Mouse (Mus musculus) ES-E14 (cell line): Measurements from ENCODE around the gene Tlnrd1.

Experiments used
- CHD2 ChIP-seq: IDR thresholded peaks from 2 replicates; pipeline ENCODE4 v1.6.1; 2014; ENCODE audit warnings: mild to moderate bottlenecking, low read depth, low read length, inconsistent platforms
- HCFC1 ChIP-seq: IDR thresholded peaks from 2 replicates; pipeline ENCODE4 v1.6.1; 2012; ENCODE audit warnings: low read length, inconsistent platforms, borderline replicate concordance; ENCODE audit not compliant: insufficient read depth
- MAFK ChIP-seq: IDR thresholded peaks from 2 replicates; pipeline ENCODE4 v1.6.1; 2014; ENCODE audit warnings: mild to moderate bottlenecking, low read depth, low read length, inconsistent platforms; ENCODE audit not compliant: insufficient read depth
- ZNF384 ChIP-seq: IDR thresholded peaks from 2 replicates; pipeline ENCODE4 v1.6.1; 2012; ENCODE audit warnings: low read depth, low read length, inconsistent platforms

- no peak for TF ChIP-seq ZNF384
- no peak for TF ChIP-seq HCFC1
- no peak for TF ChIP-seq CHD2
- TF ChIP-seq MAFK, result no peak
Measured at GRCm38 (mm10) chr7:83894348-83894747, 10.2 kb upstream of the Tlnrd1 start.
